Mouse (Mus musculus) CH12.LX (cell line): ENCODE measurements around the gene Mapkapk2. TPM values are rescaled to one million over a fixed set of nuclear protein-coding genes. Genes with fewer than 3 reads are reported as not detected.
A peak's percentile ranks its signal among the peaks of the same experiment; 100 is the strongest.

Experiments used
- DNase-seq: peaks from one replicate; pipeline ENCODE4 v3.0.0-alpha.2; 2013; ENCODE audit errors: extremely low read depth
- H3K27ac ChIP-seq: 2 replicates; pipeline ENCODE4 v1.5.1; 2012; ENCODE audit warnings: low read depth, mild to moderate bottlenecking, control low read depth, moderate library complexity; ENCODE audit not compliant: insufficient read depth
- H3K27me3 ChIP-seq: replicated peaks from 2 replicates; pipeline ENCODE3; 2012; ENCODE audit warnings: inconsistent platforms
- H3K36me3 ChIP-seq, 2 experiments: replicated peaks in 1 of 2; 2 replicates each; pipeline versions ENCODE3 to v1.6.1; 2012; ENCODE audit warnings: inconsistent platforms in 1 of 2, low read length in 1 of 2, mild to moderate bottlenecking in 1 of 2, mixed read lengths in 1 of 2, moderate library complexity in 1 of 2; ENCODE audit not compliant: control insufficient read depth in 1 of 2, insufficient read depth in 1 of 2
- H3K4me1 ChIP-seq, 2 experiments: 2 replicates each; pipeline ENCODE4 v1.6.1; 2012; ENCODE audit warnings: inconsistent platforms in 1 of 2, moderate library complexity in 1 of 2; ENCODE audit not compliant: insufficient read depth in 2 of 2, control insufficient read depth in 1 of 2
- H3K4me2 ChIP-seq: 2 replicates; pipeline ENCODE4 v1.6.1; 2012; ENCODE audit warnings: low read depth, mild to moderate bottlenecking, control low read depth; ENCODE audit not compliant: poor library complexity, insufficient read depth, severe bottlenecking
- H3K4me3 ChIP-seq, 3 experiments: fragments of 150-350 bp in 1 of 3; sonication (generic) in 1 of 3; replicated peaks in 1 of 3; 2 replicates each; pipeline versions ENCODE3 to v1.5.1; 2011 to 2012; ENCODE audit warnings: low read depth in 2 of 3, low read length in 2 of 3, mild to moderate bottlenecking in 2 of 3, moderate library complexity in 2 of 3, control low read depth in 1 of 3, improper control_type of control experiment in 1 of 3, inconsistent platforms in 1 of 3, mixed read lengths in 1 of 3; ENCODE audit not compliant: poor library complexity in 1 of 3
- H3K79me2 ChIP-seq: replicated peaks from 2 replicates; pipeline ENCODE4 v1.6.1; 2012; ENCODE audit warnings: mild to moderate bottlenecking, moderate library complexity; ENCODE audit not compliant: control insufficient read depth, poor library complexity, insufficient read depth, severe bottlenecking; ENCODE audit errors: extremely low read depth
- H3K9ac ChIP-seq: 2 replicates; pipeline ENCODE4 v1.6.1; 2012; ENCODE audit warnings: low read depth, mild to moderate bottlenecking, control low read depth, moderate library complexity; ENCODE audit not compliant: insufficient read depth
- H3K9me3 ChIP-seq: replicated peaks from 2 replicates; pipeline ENCODE3; 2012; ENCODE audit warnings: low read length, inconsistent platforms, mixed read lengths
- BHLHE40 ChIP-seq: IDR thresholded peaks from 2 replicates; pipeline ENCODE4 v1.6.1; 2011; ENCODE audit warnings: mild to moderate bottlenecking, low read depth, low read length, improper control_type of control experiment
- CHD1 ChIP-seq: IDR thresholded peaks from 2 replicates; pipeline ENCODE4 v1.6.1; 2012; ENCODE audit warnings: low read depth, low read length, improper control_type of control experiment, inconsistent platforms
- CHD2 ChIP-seq: IDR thresholded peaks from 2 replicates; pipeline ENCODE4 v1.6.1; 2011; ENCODE audit warnings: low read length, improper control_type of control experiment
- CTCF ChIP-seq, 2 experiments: IDR thresholded peaks in 1 of 2; conservative IDR thresholded peaks in 1 of 2; 2 replicates each; pipeline ENCODE4 v1.5.1; 2011 to 2012; ENCODE audit warnings: low read depth in 2 of 2, low read length in 2 of 2, improper control_type of control experiment in 1 of 2, inconsistent platforms in 1 of 2, mild to moderate bottlenecking in 1 of 2, moderate library complexity in 1 of 2
- E2F4 ChIP-seq: IDR thresholded peaks from 2 replicates; pipeline ENCODE4 v1.6.1; 2011; ENCODE audit warnings: low read depth, low read length, improper control_type of control experiment; ENCODE audit not compliant: insufficient replicate concordance
- EP300 ChIP-seq: IDR thresholded peaks from 2 replicates; pipeline ENCODE4 v1.6.1; 2011; ENCODE audit warnings: low read length, improper control_type of control experiment
- ETS1 ChIP-seq: conservative IDR thresholded peaks from 2 replicates; pipeline ENCODE4 v1.6.1; 2012; ENCODE audit warnings: low read depth, mild to moderate bottlenecking, inconsistent platforms, low read length, improper control_type of control experiment, moderate library complexity
- GABPA ChIP-seq: IDR thresholded peaks from 2 replicates; pipeline ENCODE4 v1.6.1; 2012; ENCODE audit warnings: low read depth, low read length, improper control_type of control experiment, inconsistent platforms; ENCODE audit not compliant: insufficient replicate concordance
- HCFC1 ChIP-seq: IDR thresholded peaks from 2 replicates; pipeline ENCODE4 v1.6.1; 2012; ENCODE audit warnings: low read depth, mild to moderate bottlenecking, inconsistent platforms, low read length, improper control_type of control experiment
- IRF4 ChIP-seq: IDR thresholded peaks from 2 replicates; pipeline ENCODE4 v1.6.1; 2014; ENCODE audit warnings: low read depth, mild to moderate bottlenecking, inconsistent platforms, low read length, improper control_type of control experiment
- JUN ChIP-seq: IDR thresholded peaks from 2 replicates; pipeline ENCODE4 v1.6.1; 2011; ENCODE audit warnings: low read depth, mild to moderate bottlenecking, low read length, improper control_type of control experiment, moderate library complexity; ENCODE audit not compliant: insufficient read depth
- JUND ChIP-seq: conservative IDR thresholded peaks from 2 replicates; pipeline ENCODE4 v1.6.1; 2011; ENCODE audit warnings: low read depth, low read length, improper control_type of control experiment
- KAT2A ChIP-seq: IDR thresholded peaks from 2 replicates; pipeline ENCODE4 v1.6.1; 2012; ENCODE audit warnings: low read length, improper control_type of control experiment, inconsistent platforms; ENCODE audit not compliant: insufficient replicate concordance
- MAFK ChIP-seq: IDR thresholded peaks from 2 replicates; pipeline ENCODE4 v1.6.1; 2011; ENCODE audit warnings: low read length, improper control_type of control experiment; ENCODE audit not compliant: insufficient replicate concordance
- MAX ChIP-seq: IDR thresholded peaks from 2 replicates; pipeline ENCODE4 v1.6.1; 2011; ENCODE audit warnings: low read length, improper control_type of control experiment
- MAZ ChIP-seq: IDR thresholded peaks from 2 replicates; pipeline ENCODE4 v1.6.1; 2012; ENCODE audit warnings: low read depth, mild to moderate bottlenecking, inconsistent platforms, low read length, improper control_type of control experiment, moderate library complexity
- MEF2A ChIP-seq: IDR thresholded peaks from 2 replicates; pipeline ENCODE4 v1.6.1; 2014; ENCODE audit warnings: low read depth, mild to moderate bottlenecking, inconsistent platforms, low read length, improper control_type of control experiment, borderline replicate concordance
- MXI1 ChIP-seq: IDR thresholded peaks from 2 replicates; pipeline ENCODE4 v1.6.1; 2011; ENCODE audit warnings: mild to moderate bottlenecking, low read depth, low read length, improper control_type of control experiment
- MYC ChIP-seq: IDR thresholded peaks from 2 replicates; pipeline ENCODE4 v1.6.1; 2011; ENCODE audit warnings: low read depth, mild to moderate bottlenecking, improper control_type of control experiment, low read length
- NELFE ChIP-seq: IDR thresholded peaks from 2 replicates; pipeline ENCODE4 v1.6.1; 2011; ENCODE audit warnings: low read depth, low read length, improper control_type of control experiment
- NRF1 ChIP-seq: IDR thresholded peaks from 2 replicates; pipeline ENCODE4 v1.6.1; 2014; ENCODE audit warnings: low read depth, mild to moderate bottlenecking, inconsistent platforms, low read length, improper control_type of control experiment, moderate library complexity
- POLR2A ChIP-seq: IDR thresholded peaks from 2 replicates; pipeline ENCODE4 v1.6.1; 2011; ENCODE audit warnings: low read depth, mild to moderate bottlenecking, improper control_type of control experiment, low read length
- POLR2AphosphoS2 ChIP-seq: IDR thresholded peaks from 2 replicates; pipeline ENCODE4 v1.6.1; 2011; ENCODE audit warnings: low read depth, low read length, improper control_type of control experiment
- RAD21 ChIP-seq: IDR thresholded peaks from 2 replicates; pipeline ENCODE4 v1.6.1; 2011; ENCODE audit warnings: low read depth, mild to moderate bottlenecking, low read length, improper control_type of control experiment, moderate library complexity
- RCOR1 ChIP-seq: conservative IDR thresholded peaks from 2 replicates; pipeline ENCODE4 v1.6.1; 2012; ENCODE audit warnings: low read depth, mild to moderate bottlenecking, inconsistent platforms, low read length, improper control_type of control experiment
- SIN3A ChIP-seq: IDR thresholded peaks from 2 replicates; pipeline ENCODE4 v1.6.1; 2012; ENCODE audit warnings: low read length, improper control_type of control experiment, inconsistent platforms
- SMC3 ChIP-seq: IDR thresholded peaks from 2 replicates; pipeline ENCODE4 v1.6.1; 2011; ENCODE audit warnings: low read depth, low read length, improper control_type of control experiment
- TBP ChIP-seq: conservative IDR thresholded peaks from 2 replicates; pipeline ENCODE4 v1.6.1; 2011; ENCODE audit warnings: low read depth, low read length, improper control_type of control experiment
- TCF12 ChIP-seq: IDR thresholded peaks from 2 replicates; pipeline ENCODE4 v1.6.1; 2014; ENCODE audit warnings: low read depth, mild to moderate bottlenecking, inconsistent platforms, low read length, improper control_type of control experiment
- UBTF ChIP-seq: IDR thresholded peaks from 2 replicates; pipeline ENCODE4 v1.6.1; 2012; ENCODE audit warnings: low read depth, mild to moderate bottlenecking, inconsistent platforms, low read length, improper control_type of control experiment, moderate library complexity
- USF2 ChIP-seq: conservative IDR thresholded peaks from 2 replicates; pipeline ENCODE4 v1.6.1; 2011; ENCODE audit warnings: low read depth, low read length, improper control_type of control experiment
- ZC3H11A ChIP-seq: IDR thresholded peaks from 2 replicates; pipeline ENCODE4 v1.6.1; 2012; ENCODE audit warnings: low read depth, mild to moderate bottlenecking, inconsistent platforms, low read length, improper control_type of control experiment
- ZKSCAN1 ChIP-seq: IDR thresholded peaks from 2 replicates; pipeline ENCODE4 v1.6.1; 2012; ENCODE audit warnings: low read depth, inconsistent platforms, low read length, improper control_type of control experiment, borderline replicate concordance
- ZMIZ1 ChIP-seq: IDR thresholded peaks from 2 replicates; pipeline ENCODE4 v1.6.1; 2012; ENCODE audit warnings: low read depth, mild to moderate bottlenecking, inconsistent platforms, low read length, improper control_type of control experiment
- ZNF384 ChIP-seq: IDR thresholded peaks from 2 replicates; pipeline ENCODE4 v1.6.1; 2012; ENCODE audit warnings: low read depth, low read length, improper control_type of control experiment, inconsistent platforms
- dilution Hi-C: fragments of 300-500 bp; cut with MboI; formaldehyde crosslinking; loops from 2 replicates; pipeline ENCODE4 v1.14.3; 2020; ENCODE audit warnings: low sequenced_read_pairs; ENCODE audit not compliant: extremely low pct_unique_long_range_greater_than_20kb, extremely low pct_ligation_motif_present
- in situ Hi-C: fragments of 300-500 bp; cut with MboI; formaldehyde crosslinking; loops from 3 replicates; pipeline ENCODE4 v1.14.3; 2019; ENCODE audit warnings: low sequenced_read_pairs, low pct_ligation_motif_present, low pct_unique_long_range_greater_than_20kb, mixed read lengths
- polyA plus RNA-seq: library from polyadenylated mRNA; unstranded; fragments of >175 nt; gene quantifications from 2 replicates; pipeline ENCODE4 v1.2.1, GENCODE M21; 2012; ENCODE audit warnings: low read depth; ENCODE audit not compliant: insufficient read length
- total RNA-seq, 2 experiments: library from RNA; depleted of rRNA; stranded (reverse); fragments of 300-350 nt in 1 of 2; fragments of >200 nt in 1 of 2; gene quantifications; 2 replicates each; pipeline ENCODE4 v1.2.3; 2012 to 2014

Mapkapk2 gene
- total and polyA plus RNA-seq, 3 experiments = 55.0 to 63.5 (median 62.9) TPM

DNA sequence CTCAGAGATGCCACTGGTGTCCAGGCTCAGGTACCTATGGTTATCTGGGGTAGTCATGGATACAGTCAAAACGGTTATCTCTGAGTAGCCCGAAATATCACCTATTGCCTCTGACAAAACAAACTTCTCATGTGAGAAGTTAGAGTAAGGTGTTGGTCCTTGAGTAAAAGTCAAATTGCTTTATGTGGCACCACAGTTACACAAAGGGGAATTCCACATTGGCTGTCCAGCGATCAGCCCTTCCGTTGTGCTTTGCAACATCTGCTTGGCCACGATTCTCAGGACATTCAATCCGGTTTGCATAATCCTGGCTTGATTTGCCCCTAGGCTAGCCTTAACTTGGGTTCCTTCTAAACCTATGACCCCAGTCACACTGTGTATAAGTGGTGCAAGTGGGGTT, 82.3 kb downstream of the Mapkapk2 start (continued):
- TF ChIP-seq SIN3A = 0 out of 2 replicates have a peak, but pooled peaks have one; percentile 22
- peak; percentile 87 for TF ChIP-seq TCF12
- 0 out of 2 replicates have a peak, but pooled peaks have one; percentile 45 for TF ChIP-seq TBP
- no peak for TF ChIP-seq CHD1
- peak; percentile 86 for TF ChIP-seq ETS1
- TF ChIP-seq MAFK = peak; percentile 58; the same call in 1 of the 2 replicates
- TF ChIP-seq NRF1 = 0 out of 2 replicates have a peak, but pooled peaks have one; percentile 17
- TF ChIP-seq SMC3 = no peak
- no peak for TF ChIP-seq POLR2AphosphoS2
- TF ChIP-seq E2F4 = no peak
- no peak for TF ChIP-seq RCOR1
- no peak for TF ChIP-seq USF2
- no peak for TF ChIP-seq ZKSCAN1
- TF ChIP-seq NELFE = no peak
- peak; percentile 38; the same call in 1 of the 2 replicates for TF ChIP-seq ZNF384
- 0 out of 2 replicates have a peak, but pooled peaks have one; percentile 40 for TF ChIP-seq MAZ
- TF ChIP-seq IRF4 = peak; percentile 62
- peak; percentile 54; the same call in 1 of the 2 replicates for TF ChIP-seq MYC
- peak; percentile 7; the same call in 1 of the 2 replicates for TF ChIP-seq JUN
- no peak for TF ChIP-seq CTCF (conservative IDR thresholded peaks at IDR 0.05 in 1 of 2, IDR thresholded peaks at IDR 0.05 in 1 of 2; ENCODE audit: low read depth in 2 of 2, low read length in 2 of 2)

DNA sequence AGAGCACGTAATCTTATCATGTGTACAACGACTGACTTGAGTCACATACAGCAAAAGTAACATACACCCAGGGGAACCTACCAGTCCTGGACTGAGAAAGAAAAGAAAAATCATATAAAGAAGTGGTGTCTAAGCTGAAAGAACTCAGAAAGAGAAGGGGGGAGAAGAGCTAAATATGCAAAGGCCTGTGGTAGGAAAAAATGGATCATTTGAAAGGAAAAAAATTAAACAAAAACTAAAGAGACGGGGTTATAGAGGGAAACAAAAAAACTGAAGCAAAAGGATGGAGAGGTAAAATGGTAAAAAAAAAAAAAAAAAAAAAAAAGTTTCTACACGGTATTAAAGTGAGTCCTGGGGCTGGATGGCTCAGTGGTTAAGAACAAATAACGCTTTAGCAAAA, 83.7 kb downstream of the Mapkapk2 start:
- Histone ChIP-seq H3K79me2 (peaks cover 9% of the 10 kb centered on the region; the same call in 1 of the 2 replicates), H3K9ac (no peak overlapping the region), H3K36me3 (no peaks in the 10 kb centered on the region), H3K4me3 (no peak overlapping the region), H3K4me1 (peaks cover 39 to 93% of the 10 kb centered on the region in 2 experiments), H3K27ac (peak overlapping the region; percentile 55), H3K9me3 (no peaks in the 10 kb centered on the region), H3K27me3 (no peaks in the 10 kb centered on the region), H3K4me2 (no peak overlapping the region)
- no peak for DNase-seq
- in situ Hi-C loops (no loop called here), dilution Hi-C loops (no loop called here)
- no peak for TF ChIP-seq ZMIZ1
- TF ChIP-seq HCFC1 = no peak
- no peak for TF ChIP-seq NELFE
- TF ChIP-seq MYC = no peak
- TF ChIP-seq BHLHE40 = peak; percentile 69
- TF ChIP-seq UBTF = no peak
- TF ChIP-seq TBP = no peak
- no peak for TF ChIP-seq ZC3H11A
- TF ChIP-seq MXI1 = no peak
- TF ChIP-seq MEF2A = 0 out of 2 replicates have a peak, but pooled peaks have one; percentile 34
- TF ChIP-seq CHD1 = peak; percentile 38; the same call in 1 of the 2 replicates
- TF ChIP-seq KAT2A = no peak
- no peak for TF ChIP-seq MAX
- TF ChIP-seq JUND = peak; percentile 83
- peak; percentile 79 for TF ChIP-seq IRF4
- no peak for TF ChIP-seq POLR2AphosphoS2
- TF ChIP-seq E2F4 = no peak
- TF ChIP-seq TCF12 = no peak
- peak; percentile 90 for TF ChIP-seq ETS1
- no peak for TF ChIP-seq NRF1
- TF ChIP-seq GABPA = no peak
- no peak for TF ChIP-seq CHD2
- no peak for TF ChIP-seq CTCF (conservative IDR thresholded peaks at IDR 0.05 in 1 of 2, IDR thresholded peaks at IDR 0.05 in 1 of 2; ENCODE audit: low read depth in 2 of 2, low read length in 2 of 2)
- no peak for TF ChIP-seq SIN3A
- TF ChIP-seq RAD21 = no peak
- TF ChIP-seq JUN = peak; percentile 87
- no peak for TF ChIP-seq RCOR1
- TF ChIP-seq POLR2A = 0 out of 2 replicates have a peak, but pooled peaks have one; percentile 13
- peak; percentile 85 for TF ChIP-seq EP300
- peak; percentile 96 for TF ChIP-seq ZNF384
